Mouse (Mus musculus) Muller cell, postnatal 12 days (primary cell): ENCODE results near the gene Trmt112.
A peak's percentile ranks its signal among the peaks of the same experiment; 100 is the strongest.

Experiments used
- DNase-seq: peaks from one replicate; pipeline ENCODE4 v3.0.0-alpha.2; 2015; ENCODE audit errors: inconsistent ontology term

Trmt112 gene

DNA sequence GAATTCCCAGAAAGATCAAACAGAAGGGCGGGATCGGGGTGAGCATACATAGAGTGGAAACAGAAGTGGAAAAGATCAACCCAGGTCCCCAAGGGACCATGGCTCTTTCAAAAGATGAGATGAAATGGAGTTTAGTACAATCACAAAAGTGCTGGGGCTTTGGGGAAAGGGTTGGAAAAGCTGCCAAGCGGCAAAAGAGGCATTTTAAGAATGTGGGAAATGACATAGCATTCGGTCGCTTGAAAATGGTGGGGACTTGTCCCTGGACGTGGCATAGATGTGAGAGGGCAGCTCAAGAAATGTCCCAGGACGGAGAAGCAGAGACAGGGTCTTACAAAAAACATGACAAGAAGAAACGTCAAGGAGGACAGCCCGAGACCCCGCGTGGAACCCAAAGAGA, 477 bp upstream of the Trmt112 start:
- peak; percentile 68 for DNase-seq

- peak; percentile 72 for DNase-seq
Measured at GRCm38 (mm10) chr19:6910306-6910705, 808 bp downstream of the Trmt112 start.

- DNase-seq, result no peak
Measured at GRCm38 (mm10) chr19:6911101-6912074, 1.9 kb downstream of the Trmt112 start.

- no peak for DNase-seq
Measured at GRCm38 (mm10) chr19:6912205-6912970, 2.9 kb downstream of the Trmt112 start.

GRCm38 (mm10) chr19:6913036-6913435, 3.5 kb downstream of the Trmt112 start:
- DNase-seq, result no peak

DNA sequence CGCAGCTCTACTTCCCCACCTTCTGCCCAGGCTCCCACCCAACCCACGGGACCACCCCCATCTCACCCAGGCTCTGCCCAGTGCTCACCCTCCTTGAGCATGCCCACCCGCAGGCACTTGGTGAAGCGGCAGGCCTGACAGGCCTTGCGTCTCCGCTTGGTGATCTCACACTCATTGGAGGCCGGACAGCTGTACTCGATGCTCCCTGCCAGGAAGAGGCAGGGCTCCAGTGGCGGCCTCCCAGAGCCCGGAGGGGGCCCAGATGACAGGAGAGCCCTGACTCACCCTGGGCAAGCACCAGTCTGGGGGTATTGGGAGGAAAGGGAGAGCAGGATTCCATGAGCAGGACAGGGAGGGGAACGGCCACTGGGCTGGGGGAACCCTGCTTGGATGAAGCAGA, 4.5 kb downstream of the Trmt112 start:
- no peak for DNase-seq

DNA sequence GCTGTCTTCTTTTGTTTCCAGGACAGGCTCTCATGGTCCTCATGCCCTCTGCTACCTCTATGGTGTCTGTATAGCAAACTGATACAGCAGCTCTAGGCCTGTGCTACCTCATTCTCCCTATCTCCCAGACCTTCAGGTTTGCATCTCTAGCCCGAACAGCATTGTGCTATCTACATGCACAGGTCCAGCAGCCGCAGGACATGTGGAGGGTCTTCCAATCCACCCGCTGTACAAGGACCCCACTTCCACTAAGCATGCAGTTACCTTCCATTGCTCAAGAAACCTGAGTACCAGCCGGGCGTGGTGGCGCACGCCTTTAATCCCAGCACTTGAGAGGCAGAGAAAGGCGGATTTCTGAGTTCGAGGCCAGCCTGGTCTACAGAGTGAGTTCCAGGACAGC, 5.0 kb downstream of the Trmt112 start:
- DNase-seq, result no peak

GRCm38 (mm10) chr19:6915276-6915675, 5.8 kb downstream of the Trmt112 start:
- DNase-seq, result no peak

GRCm38 (mm10) chr19:6916496-6916895, 7.0 kb downstream of the Trmt112 start:
- DNase-seq, result no peak

DNA sequence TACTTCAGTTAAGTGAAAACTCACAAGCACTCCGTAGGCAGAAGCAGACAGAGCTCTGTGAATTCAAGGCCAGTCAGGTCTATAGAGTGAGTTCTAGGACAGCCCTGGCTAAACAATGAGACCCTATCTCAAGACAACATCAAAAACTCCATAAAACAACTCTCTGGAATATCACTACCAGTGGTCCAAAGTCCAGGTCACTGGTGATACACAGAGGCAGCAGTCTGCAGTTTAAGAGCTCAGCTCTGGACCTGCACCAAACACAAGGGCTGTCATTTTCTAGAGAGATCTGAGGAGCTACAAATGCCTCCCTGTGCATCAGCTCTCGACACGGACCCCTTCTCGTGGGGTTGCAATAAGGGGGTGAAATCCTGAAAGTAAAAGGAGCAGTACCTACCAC, 8.8 kb downstream of the Trmt112 start:
- no peak for DNase-seq

GRCm38 (mm10) chr19:6919431-6919830, 9.9 kb downstream of the Trmt112 start:
- DNase-seq, result no peak

DNA sequence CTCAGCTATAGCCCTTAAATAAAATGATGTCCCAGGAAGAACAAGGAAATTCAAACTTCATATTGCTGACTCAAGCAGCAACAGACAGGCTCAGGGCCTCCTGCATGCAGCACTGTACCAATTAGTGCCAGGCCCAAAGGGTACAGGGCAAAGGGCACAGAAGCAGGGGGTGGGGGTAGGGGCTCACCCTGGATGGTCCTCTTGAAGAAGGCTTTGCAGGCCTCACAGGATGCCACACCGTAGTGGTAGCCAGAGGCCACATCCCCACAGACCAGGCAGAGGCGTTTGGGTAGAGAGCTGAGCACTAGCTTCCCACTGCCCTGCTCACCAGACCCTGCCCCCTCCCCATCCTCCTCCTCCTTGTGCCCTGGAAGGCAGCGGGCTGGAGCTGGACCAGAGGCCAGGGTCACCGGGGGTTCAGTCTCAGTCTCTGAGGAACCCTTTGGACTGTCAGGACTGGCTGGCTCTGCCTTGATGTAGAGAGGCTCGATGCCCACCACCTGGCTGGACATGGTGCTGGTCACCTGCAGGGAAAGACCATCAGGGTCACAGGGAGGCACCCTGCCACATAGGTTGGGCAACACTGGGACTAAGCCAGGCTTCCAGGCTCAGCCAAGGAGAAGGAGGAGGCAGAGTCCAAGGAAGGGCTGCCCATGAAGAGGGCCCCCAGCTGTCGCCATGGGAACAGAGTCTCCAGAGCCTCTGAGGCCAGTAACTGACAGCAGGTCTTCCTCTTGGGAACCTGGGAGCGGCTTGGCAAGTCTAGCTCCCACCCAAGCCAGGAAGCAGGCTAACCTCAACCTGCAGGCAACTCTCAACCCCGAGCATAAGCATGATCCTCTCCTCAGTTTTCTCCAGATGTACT, 10.6 kb downstream of the Trmt112 start:
- no peak for DNase-seq

DNA sequence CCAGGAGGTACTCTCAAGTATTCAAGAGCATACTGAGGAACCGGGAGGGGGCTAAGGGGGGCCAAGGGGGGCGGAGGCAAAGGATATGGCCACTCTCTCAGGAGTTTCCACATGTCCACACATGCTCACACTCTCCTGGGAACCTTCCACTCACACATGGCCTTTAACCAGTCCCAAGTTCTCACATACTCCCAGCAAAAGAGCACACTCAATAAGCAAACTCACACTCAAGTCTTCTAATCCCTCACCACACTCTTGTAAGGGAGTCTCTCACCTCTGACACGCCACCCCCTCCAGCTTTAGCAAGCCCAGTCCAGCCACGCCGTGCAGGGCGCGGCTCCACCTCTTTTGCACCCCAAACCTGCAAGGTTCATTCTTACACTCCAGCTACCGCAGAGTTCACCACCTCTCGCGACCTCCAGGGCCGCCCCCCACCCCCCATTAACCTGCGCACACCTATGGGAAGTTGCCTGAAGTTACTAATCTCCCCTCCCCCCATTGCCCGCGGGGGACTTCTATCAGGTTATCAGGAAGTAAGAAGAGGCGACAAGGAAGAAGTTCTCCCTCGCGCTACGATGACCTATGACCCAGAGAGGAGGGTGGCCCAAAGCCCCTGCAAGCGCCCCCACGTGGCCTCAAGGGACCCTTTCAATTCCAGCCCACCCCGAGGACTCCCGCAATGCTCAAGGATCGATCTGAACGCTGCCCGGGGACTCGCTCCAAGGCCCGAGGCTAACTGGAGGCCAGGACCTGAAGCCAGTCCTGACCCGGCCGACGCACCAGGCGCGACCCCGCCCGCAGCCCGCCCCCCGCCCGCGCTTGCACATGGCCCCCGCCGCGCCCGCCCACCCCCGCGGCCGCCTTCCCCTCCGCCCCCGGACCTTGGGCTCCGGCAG, 11.5 kb downstream of the Trmt112 start:
- no peak for DNase-seq

- DNase-seq, result peak; percentile 100
Measured at GRCm38 (mm10) chr19:6921647-6922567, 12.4 kb downstream of the Trmt112 start, which contains the start of gene Esrra. Gene Esrra, minus strand, starts transcription at chr19:6921813.

- DNase-seq, result no peak
Measured at GRCm38 (mm10) chr19:6922901-6923735, 13.6 kb downstream of the Trmt112 start.

GRCm38 (mm10) chr19:6924461-6925306, 15.2 kb downstream of the Trmt112 start:
- peak; percentile 66 for DNase-seq

DNA sequence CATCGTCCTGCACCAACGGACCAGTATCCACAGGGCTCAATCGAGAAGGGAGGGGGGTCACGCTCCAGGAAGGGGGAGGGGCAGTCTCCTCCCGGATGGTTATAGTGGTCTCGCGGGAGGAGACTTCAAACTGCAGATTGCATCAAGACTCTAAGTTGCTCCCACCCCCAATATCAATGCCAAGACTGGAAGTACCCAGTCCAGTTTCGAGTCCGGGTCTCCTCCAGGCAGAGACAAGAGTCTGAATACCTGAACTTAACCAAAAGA, 15.7 kb downstream of the Trmt112 start, which contains the start of gene Catsperz:
Gene Catsperz (minus strand): TSS at position 74 of the 267 bp plus-strand sequence.
- no peak for DNase-seq
